Mouse (Mus musculus): Measurements from ENCODE around the gene Pan2.
A peak's percentile ranks its signal among the peaks of the same experiment; 100 is the strongest.

The Pan2 gene

GRCm38 (mm10) chr10:128336195-128336594 is 33.1 kb downstream of the Pan2 start:
- DNase-seq (ENCODE audit: low spot score), result no peak

- DNase-seq (ENCODE audit: low spot score), result no peak
Measured at GRCm38 (mm10) chr10:128336597-128336996, 33.5 kb downstream of the Pan2 start.

- peak; percentile 97 for DNase-seq (ENCODE audit: low spot score)
Measured at GRCm38 (mm10) chr10:128337306-128338181, 34.4 kb downstream of the Pan2 start, which contains the start of gene Cs. Gene Cs, plus strand, starts transcription at chr10:128337734.

GRCm38 (mm10) chr10:128338415-128338814 is 35.3 kb downstream of the Pan2 start:
- DNase-seq (ENCODE audit: low spot score), result no peak

- no peak for DNase-seq (ENCODE audit: low spot score)
Measured at GRCm38 (mm10) chr10:128338948-128339347, 35.8 kb downstream of the Pan2 start.

GRCm38 (mm10) chr10:128340257-128340656 is 37.1 kb downstream of the Pan2 start:
- DNase-seq (ENCODE audit: low spot score), result no peak

GRCm38 (mm10) chr10:128343436-128343835 is 40.3 kb downstream of the Pan2 start:
- no peak for DNase-seq (ENCODE audit: low spot score)

GRCm38 (mm10) chr10:128344568-128345275 is 41.6 kb downstream of the Pan2 start:
- peak; percentile 40 for DNase-seq (ENCODE audit: low spot score)

GRCm38 (mm10) chr10:128347541-128347940 is 44.4 kb downstream of the Pan2 start:
- no peak for DNase-seq (ENCODE audit: low spot score)

GRCm38 (mm10) chr10:128358796-128359195 is 55.7 kb downstream of the Pan2 start:
- peak; percentile 70 for DNase-seq (ENCODE audit: low spot score)

GRCm38 (mm10) chr10:128359226-128359625 is 56.1 kb downstream of the Pan2 start:
- no peak for DNase-seq (ENCODE audit: low spot score)

GRCm38 (mm10) chr10:128361836-128362235 is 58.7 kb downstream of the Pan2 start:
- DNase-seq (ENCODE audit: low spot score), result no peak

GRCm38 (mm10) chr10:128362568-128362967 is 59.4 kb downstream of the Pan2 start:
- DNase-seq (ENCODE audit: low spot score), result peak; percentile 75

GRCm38 (mm10) chr10:128367899-128368401 is 64.8 kb downstream of the Pan2 start:
- no peak for DNase-seq (ENCODE audit: low spot score)

- DNase-seq (ENCODE audit: low spot score), result peak; percentile 95
Measured at GRCm38 (mm10) chr10:128368402-128369217, 65.5 kb downstream of the Pan2 start, which contains the start of gene Coq10a. Gene Coq10a, minus strand, starts transcription at chr10:128368997.

- DNase-seq (ENCODE audit: low spot score), result no peak
Measured at GRCm38 (mm10) chr10:128369218-128369543, 66.0 kb downstream of the Pan2 start.

GRCm38 (mm10) chr10:128369599-128369998 is 66.5 kb downstream of the Pan2 start:
- no peak for DNase-seq (ENCODE audit: low spot score)

- DNase-seq (ENCODE audit: low spot score), result no peak
Measured at GRCm38 (mm10) chr10:128370021-128370420, 66.9 kb downstream of the Pan2 start.

- no peak for DNase-seq (ENCODE audit: low spot score)
Measured at GRCm38 (mm10) chr10:128370601-128371000, 67.5 kb downstream of the Pan2 start.

Data from embryo, embryonic 10 days (tissue).